Mouse (Mus musculus) frontal cortex, postnatal 10 days (tissue): ENCODE measurements around the gene Mrto4.
"Not testable (repeated sequence)": the region's sequence is repeated elsewhere in the genome, so short reads cannot be mapped to it uniquely, and the experiment has no call there.

ENCODE experiments used
- DNase-seq, 2 experiments: peaks; one replicate each; pipeline ENCODE4 v3.0.0; 2022; ENCODE audit warnings: low spot score in 2 of 2, mixed read lengths in 1 of 2

The Mrto4 gene

GRCm38 (mm10) chr4:139351931-139352711 lies at the start of gene Mrto4, which contains the start of the genes Emc1 and Ubr4:
Gene Mrto4 (minus strand): TSS chr4:139352576.
Gene Emc1 (plus strand): TSS chr4:139352587.
Gene Ubr4 (plus strand): TSS chr4:139352609.
- DNase-seq = peak; percentile 74 to 84

- no peak for DNase-seq
Observed at GRCm38 (mm10) chr4:139400487-139400886, 48.1 kb upstream of the Mrto4 start.

- no peak for DNase-seq
Observed at GRCm38 (mm10) chr4:139395431-139395830, 43.1 kb upstream of the Mrto4 start.

GRCm38 (mm10) chr4:139389557-139389956 lies 37.2 kb upstream of the Mrto4 start:
- no peak for DNase-seq

- DNase-seq = no peak
Observed at GRCm38 (mm10) chr4:139386869-139387319, 34.5 kb upstream of the Mrto4 start.

- not testable (repeated sequence) for DNase-seq
Observed at GRCm38 (mm10) chr4:139385841-139386240, 33.5 kb upstream of the Mrto4 start.

- DNase-seq = no peak
Observed at GRCm38 (mm10) chr4:139382231-139382630, 29.9 kb upstream of the Mrto4 start.

- DNase-seq = no peak
Observed at GRCm38 (mm10) chr4:139381452-139381845, 29.1 kb upstream of the Mrto4 start.

GRCm38 (mm10) chr4:139380775-139381451 lies 28.5 kb upstream of the Mrto4 start:
- DNase-seq = no peak

GRCm38 (mm10) chr4:139380207-139380748 lies 27.9 kb upstream of the Mrto4 start:
- DNase-seq = peak; percentile 99 to 100

- DNase-seq = no peak
Observed at GRCm38 (mm10) chr4:139379719-139380118, 27.3 kb upstream of the Mrto4 start.

GRCm38 (mm10) chr4:139373531-139373930 lies 21.2 kb upstream of the Mrto4 start:
- DNase-seq = no peak

- no peak for DNase-seq
Observed at GRCm38 (mm10) chr4:139373130-139373529, 20.8 kb upstream of the Mrto4 start.

- no peak for DNase-seq
Observed at GRCm38 (mm10) chr4:139368038-139368437, 15.7 kb upstream of the Mrto4 start.

GRCm38 (mm10) chr4:139367336-139367735 lies 15.0 kb upstream of the Mrto4 start:
- no peak for DNase-seq

- DNase-seq = no peak
Observed at GRCm38 (mm10) chr4:139360761-139361548, 8.6 kb upstream of the Mrto4 start.

GRCm38 (mm10) chr4:139357211-139357610 lies 4.8 kb upstream of the Mrto4 start:
- no peak for DNase-seq

GRCm38 (mm10) chr4:139352832-139353231 lies 456 bp upstream of the Mrto4 start:
- DNase-seq = no peak

- no peak for DNase-seq
Observed at GRCm38 (mm10) chr4:139345416-139346019, 6.9 kb downstream of the Mrto4 start.

- peak; percentile 44 to 58 for DNase-seq
Observed at GRCm38 (mm10) chr4:139343718-139344117, 8.7 kb downstream of the Mrto4 start.

GRCm38 (mm10) chr4:139341556-139342233 lies 10.7 kb downstream of the Mrto4 start:
- DNase-seq = no peak
